Mouse (Mus musculus): ENCODE measurements around the gene Hscb. TPM values are rescaled to one million over a fixed set of nuclear protein-coding genes. Genes with fewer than 3 reads are reported as not detected.
A peak's percentile ranks its signal among the peaks of the same experiment; 100 is the strongest.

Hscb gene
- polyA plus RNA-seq, 1 experiment from 2014 or later: 18.6 TPM

DNA sequence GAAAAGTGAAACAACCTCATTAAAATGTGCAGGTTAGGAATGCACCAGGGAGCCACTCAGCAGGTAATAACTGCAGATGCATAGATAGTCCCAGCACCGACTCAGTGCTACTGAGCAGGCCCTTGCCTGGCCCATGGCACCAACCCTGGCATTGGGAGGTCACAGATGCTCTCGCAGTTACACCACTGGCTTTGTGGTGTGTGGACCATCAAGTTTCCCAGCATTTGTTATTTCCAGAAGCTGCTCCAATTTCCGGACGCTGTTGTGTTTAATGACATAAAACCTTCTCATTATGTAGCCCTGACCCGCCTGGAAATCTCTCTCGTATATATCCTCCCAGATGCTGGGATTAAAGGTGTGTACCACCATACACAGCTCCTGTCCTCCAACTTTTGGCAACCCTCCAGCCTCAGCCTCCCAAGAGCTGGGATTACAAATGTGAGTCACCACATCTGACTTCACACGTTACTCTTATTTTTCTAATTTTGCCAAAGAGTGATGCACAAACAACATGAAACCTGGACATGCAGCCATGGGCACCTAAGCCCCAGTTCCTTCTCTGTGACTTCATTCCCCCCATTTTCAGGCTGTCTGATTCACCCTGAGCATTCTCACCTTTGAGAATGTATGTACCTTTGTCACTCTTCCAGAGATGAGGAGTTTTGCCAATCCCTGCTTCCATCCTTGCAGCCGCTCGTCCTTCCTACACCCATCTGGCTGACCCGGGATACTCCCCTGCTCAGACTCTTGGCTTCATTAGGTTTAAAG lies 58.6 kb downstream of the Hscb start:
- peak; percentile 75 for ATAC-seq (replicated peaks; ENCODE audit: low FRiP score)

GRCm38 (mm10) chr5:110779998-110780760 lies 59.4 kb downstream of the Hscb start, which contains the start of gene Pus1:
Gene Pus1 (minus strand): TSS chr5:110780659.
- H3K36me3 ChIP-seq (ENCODE audit: control insufficient read depth, insufficient read depth, low read length): peaks cover 2% of the 10 kb centered on the region; the same call in 1 of the 2 replicates
- H3K4me3 ChIP-seq (ENCODE audit: low read depth, low read length): peak within 1 kb of the TSS; percentile 72
- under 1% methylated on average over 55 of the region's 57 CpGs for WGBS
- peaks cover 6% of the 10 kb centered on the region for H3K4me1 ChIP-seq (replicated peaks; ENCODE audit: control insufficient read depth, insufficient read depth, low read length)
- peak within 1 kb of the TSS; percentile 82 for H3K9ac ChIP-seq (ENCODE audit: low read length)
- DNase-seq (ENCODE audit: low spot score): peak; percentile 91
- no peak within 1 kb of the TSS for H3K27ac ChIP-seq (ENCODE audit: low read depth, low read length)
- H3K4me2 ChIP-seq (ENCODE audit: low read depth, low read length, severe bottlenecking): peak within 1 kb of the TSS; percentile 88
- no peaks in the 10 kb centered on the region for H3K27me3 ChIP-seq (ENCODE audit: control insufficient read depth, insufficient read depth, low read length)
- peak; percentile 82 for ATAC-seq (replicated peaks; ENCODE audit: low FRiP score)
- no peaks in the 10 kb centered on the region for H3K9me3 ChIP-seq (ENCODE audit: control insufficient read depth, low read length)

More for the DNA sequence above, 58.6 kb downstream of the Hscb start:
- peak overlapping the region; percentile 88 for H3K4me2 ChIP-seq (ENCODE audit: low read depth, low read length, severe bottlenecking)
- no peaks in the 10 kb centered on the region for H3K9me3 ChIP-seq (ENCODE audit: control insufficient read depth, low read length)
- H3K36me3 ChIP-seq (ENCODE audit: control insufficient read depth, insufficient read depth, low read length): peaks cover 3% of the 10 kb centered on the region; the same call in 1 of the 2 replicates
- DNase-seq (ENCODE audit: low spot score): no peak
- peaks cover 6% of the 10 kb centered on the region for H3K4me1 ChIP-seq (replicated peaks; ENCODE audit: control insufficient read depth, insufficient read depth, low read length)
- peak overlapping the region; percentile 82 for H3K9ac ChIP-seq (ENCODE audit: low read length)
- no peak overlapping the region for H3K27ac ChIP-seq (ENCODE audit: low read depth, low read length)
- WGBS: 60% methylated on average over 10 of the region's 10 CpGs
- no peaks in the 10 kb centered on the region for H3K27me3 ChIP-seq (ENCODE audit: control insufficient read depth, insufficient read depth, low read length)
- H3K4me3 ChIP-seq (ENCODE audit: low read depth, low read length): peak overlapping the region; percentile 72

DNA sequence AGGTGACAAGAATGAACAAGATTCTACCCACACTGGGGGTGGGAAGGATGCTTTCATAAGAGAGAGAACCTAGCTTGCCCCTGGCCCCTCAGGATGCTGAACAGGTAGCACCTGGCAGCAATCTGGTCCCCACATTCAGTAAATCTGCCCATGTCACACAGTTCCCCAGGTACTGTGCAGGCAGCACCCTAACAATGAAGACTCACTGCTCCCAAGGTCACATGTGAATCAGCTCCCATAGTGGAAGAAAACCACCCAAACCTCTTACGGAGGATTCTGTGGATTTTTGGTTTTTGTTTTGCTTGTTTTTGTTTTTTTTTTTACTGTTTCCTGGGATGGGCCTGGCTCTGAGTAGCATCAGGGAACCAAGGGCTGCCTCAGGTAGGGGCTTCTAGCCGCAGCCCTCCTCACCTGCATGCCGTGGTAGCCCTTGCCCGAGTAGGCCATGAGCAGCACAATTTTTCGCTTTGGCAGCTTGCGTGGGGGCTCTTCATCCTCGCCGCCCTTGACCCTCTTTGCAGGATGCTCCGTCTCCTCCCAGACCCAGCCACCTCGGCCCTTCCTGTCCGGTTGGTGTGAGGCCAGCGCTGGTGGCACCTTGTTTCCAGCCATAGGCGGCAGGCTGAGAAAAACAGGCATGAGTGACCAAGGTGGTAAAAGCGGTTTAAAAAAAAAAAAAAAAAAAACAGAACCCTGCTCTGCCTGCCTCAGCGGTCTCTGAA lies 60.1 kb downstream of the Hscb start:
- Histone ChIP-seq H3K4me3 (ENCODE audit: low read depth, low read length) (peak overlapping the region; percentile 72), H3K27me3 (ENCODE audit: control insufficient read depth, insufficient read depth, low read length) (no peaks in the 10 kb centered on the region), H3K4me2 (ENCODE audit: low read depth, low read length, severe bottlenecking) (peak overlapping the region; percentile 88), H3K9ac (ENCODE audit: low read length) (peak overlapping the region; percentile 82), H3K27ac (ENCODE audit: low read depth, low read length) (no peak overlapping the region), H3K36me3 (ENCODE audit: control insufficient read depth, insufficient read depth, low read length) (peaks cover 3% of the 10 kb centered on the region; the same call in 1 of the 2 replicates), H3K9me3 (ENCODE audit: control insufficient read depth, low read length) (no peaks in the 10 kb centered on the region), H3K4me1 (replicated peaks; ENCODE audit: control insufficient read depth, insufficient read depth, low read length) (peaks cover 6% of the 10 kb centered on the region)
- DNase-seq (ENCODE audit: low spot score) (no peak), ATAC-seq (replicated peaks; ENCODE audit: low FRiP score) (no peak)
- 20% methylated on average over 15 of the region's 15 CpGs for WGBS

Other genes with a start within 250 kb of the Hscb start
- 68.9 and 78.2 TPM in 2 replicates for gene Noc4l, start 186.4 kb downstream of the Hscb start, polyA plus RNA-seq (2014; fragmentation: Nextera tagmentation; extraction: Ambion mirVana)
- gene Ddx51, start 186.3 kb downstream of the Hscb start, polyA plus RNA-seq (2014; fragmentation: Nextera tagmentation; extraction: Ambion mirVana): 41.9 and 43.0 TPM in 2 replicates
- gene Ep400, start 69.1 kb downstream of the Hscb start, polyA plus RNA-seq (2014; fragmentation: Nextera tagmentation; extraction: Ambion mirVana): 59.0 and 76.8 TPM in 2 replicates
- gene Pus1, start 59.1 kb downstream of the Hscb start, polyA plus RNA-seq (2014; fragmentation: Nextera tagmentation; extraction: Ambion mirVana): 23.2 and 23.5 TPM in 2 replicates
- gene Ulk1, start 29.7 kb downstream of the Hscb start, polyA plus RNA-seq (2014; fragmentation: Nextera tagmentation; extraction: Ambion mirVana): 39.4 and 42.8 TPM in 2 replicates
- gene Chek2, start 202 bp upstream of the Hscb start, polyA plus RNA-seq (2014; fragmentation: Nextera tagmentation; extraction: Ambion mirVana): 38.2 and 45.6 TPM in 2 replicates
- 17.0 and 19.9 TPM in 2 replicates for gene Ttc28, start 40.0 kb upstream of the Hscb start, polyA plus RNA-seq (2014; fragmentation: Nextera tagmentation; extraction: Ambion mirVana)